Mouse (Mus musculus) embryo, embryonic 9.5 days (tissue): ENCODE data around the gene 2200002J24Rik.
"Not testable (repeated sequence)": the region's sequence is repeated elsewhere in the genome, so short reads cannot be mapped to it uniquely, and the experiment has no call there.

Experiments
- DNase-seq: peaks from one replicate; pipeline ENCODE4 v3.0.0-alpha.2; 2017; ENCODE audit errors: extremely low spot score

Gene 2200002J24Rik

DNA sequence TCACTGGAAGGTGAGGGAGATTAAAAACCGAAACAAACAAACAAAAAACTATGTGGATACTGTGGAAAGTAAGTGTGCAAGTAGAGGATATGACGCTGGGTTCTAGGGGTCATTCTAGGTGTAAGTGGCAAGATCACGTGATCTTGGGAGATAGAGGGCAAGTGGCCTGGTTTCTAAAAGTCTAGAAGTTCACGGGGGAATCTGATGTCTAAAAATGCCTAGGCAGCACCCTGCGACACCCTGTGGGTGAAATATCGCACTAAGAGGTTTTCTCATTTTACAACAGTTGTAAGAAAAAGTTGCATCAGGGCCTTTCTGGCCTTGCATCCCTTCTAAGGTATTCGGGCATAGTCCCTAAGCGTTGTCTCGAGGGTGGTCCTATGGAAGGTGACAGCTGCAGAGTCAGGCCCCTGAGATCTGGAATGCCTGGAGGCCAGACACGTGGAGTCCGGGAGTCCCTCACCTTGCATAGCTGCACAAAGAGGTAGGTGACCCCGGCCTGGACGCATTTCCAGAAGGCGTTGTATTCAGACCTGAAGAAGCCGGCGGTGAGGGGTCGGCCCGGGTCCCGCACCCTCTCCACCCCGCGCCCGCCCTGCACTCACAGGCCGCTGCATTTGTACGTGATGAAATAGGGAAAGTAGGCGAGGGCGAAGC, 30.1 kb downstream of the 2200002J24Rik start:
- DNase-seq = no peak

DNA sequence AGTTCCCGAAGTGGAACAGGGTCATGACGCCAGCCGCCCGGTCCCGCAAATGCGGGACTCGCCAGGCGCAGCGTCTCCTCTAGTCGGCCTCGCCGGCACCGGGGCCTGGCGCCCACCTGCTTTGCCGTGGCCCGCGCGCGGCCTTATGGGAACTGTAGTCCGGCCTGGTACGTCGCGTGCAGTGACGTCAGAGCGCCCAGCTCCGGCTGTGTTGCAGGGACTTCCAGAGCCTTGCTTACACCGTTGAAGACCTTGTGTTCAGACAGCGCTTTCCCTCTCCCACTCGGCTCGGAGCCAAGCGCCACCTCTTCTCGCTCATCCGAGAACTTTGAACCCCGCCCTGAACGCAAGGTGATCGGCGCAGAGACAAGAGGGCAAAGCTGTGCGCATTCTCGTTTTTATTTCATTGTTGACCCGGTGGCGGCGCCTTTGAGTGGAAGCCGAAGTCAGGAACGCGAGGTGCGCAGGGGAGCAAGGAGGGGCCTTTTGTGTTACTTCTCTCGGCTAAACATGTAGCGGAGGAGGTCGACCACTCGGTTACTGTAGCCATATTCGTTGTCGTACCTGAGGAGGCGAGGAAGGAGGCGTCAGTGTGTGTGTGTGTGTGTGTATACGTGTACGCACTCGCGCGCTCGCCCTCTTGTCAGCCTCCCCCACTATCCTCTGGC, 30.8 kb downstream of the 2200002J24Rik start, which contains the start of gene Tmem147:
Tmem147 (minus strand) TSS at position 145 of the 668 bp plus-strand sequence.
- peak; percentile 93 for DNase-seq

DNA sequence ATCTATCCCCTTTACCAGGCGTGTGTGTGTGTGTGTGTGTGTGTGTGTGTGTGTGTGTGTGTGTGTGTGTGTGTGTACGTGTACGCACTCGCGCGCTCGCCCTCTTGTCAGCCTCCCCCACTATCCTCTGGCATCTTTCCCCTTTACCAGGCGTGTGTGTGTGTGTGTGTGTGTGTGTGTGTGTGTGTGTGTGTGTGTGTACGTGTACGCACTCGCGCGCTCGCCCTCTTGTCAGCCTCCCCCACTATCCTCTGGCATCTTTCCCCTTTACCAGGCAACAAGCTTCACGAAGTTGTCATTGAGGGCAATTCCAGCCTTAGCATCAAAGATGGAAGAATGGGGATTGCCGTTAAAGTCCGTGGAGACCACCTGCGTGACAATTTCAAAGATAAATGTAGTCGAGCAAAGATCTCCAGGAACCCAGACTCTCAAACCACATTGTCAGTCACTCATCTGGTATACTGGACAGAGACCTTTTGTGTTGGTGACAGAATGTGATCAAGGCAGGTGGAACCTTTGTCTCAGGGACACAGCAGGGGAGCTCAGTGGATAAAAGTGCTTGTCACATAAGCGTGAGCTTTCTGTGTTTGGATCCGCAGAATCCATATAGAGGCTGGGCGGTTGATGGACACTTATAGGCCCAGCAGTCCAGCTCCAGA, 31.5 kb downstream of the 2200002J24Rik start:
- not testable (repeated sequence) for DNase-seq

DNA sequence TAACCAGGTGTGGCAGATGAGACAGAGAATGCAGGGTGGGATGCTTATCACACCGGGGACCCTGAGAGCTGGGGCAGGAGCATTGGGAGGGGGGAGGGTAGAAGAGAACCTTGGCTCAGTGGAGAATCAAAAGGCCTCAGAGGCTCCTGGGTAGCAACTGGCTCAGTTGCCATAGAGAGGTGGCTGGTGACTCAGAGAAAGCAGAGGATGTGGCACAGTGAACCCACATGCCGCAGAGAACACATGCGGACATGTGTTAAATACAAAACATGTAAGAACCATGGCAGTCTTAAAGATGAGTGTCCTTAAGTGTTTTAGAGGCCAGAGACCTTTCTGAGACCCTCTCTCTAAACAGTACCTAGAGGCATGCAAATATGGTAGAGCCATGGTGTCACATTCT, 37.5 kb downstream of the 2200002J24Rik start:
- DNase-seq = no peak

DNA sequence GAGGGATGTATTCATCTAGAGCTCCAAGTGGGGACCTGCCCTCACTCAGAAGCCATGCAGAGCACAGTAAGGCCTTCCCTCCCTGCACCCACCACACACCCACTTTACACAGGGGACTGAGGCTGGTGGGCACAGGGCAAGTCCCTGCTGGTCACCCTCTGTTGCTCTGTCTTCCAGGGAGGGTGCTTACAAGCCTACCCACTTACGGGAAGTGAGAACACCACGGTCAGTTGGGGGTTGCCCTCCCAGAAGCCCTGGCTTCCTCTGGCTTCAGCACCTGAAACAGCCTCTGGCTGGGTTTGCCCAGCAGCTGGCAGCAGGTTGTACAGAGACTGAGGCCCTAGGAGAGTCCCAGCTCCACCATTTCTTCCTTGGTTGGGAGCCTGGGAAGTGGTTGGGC, 43.8 kb downstream of the 2200002J24Rik start:
- DNase-seq = not testable (repeated sequence)

DNA sequence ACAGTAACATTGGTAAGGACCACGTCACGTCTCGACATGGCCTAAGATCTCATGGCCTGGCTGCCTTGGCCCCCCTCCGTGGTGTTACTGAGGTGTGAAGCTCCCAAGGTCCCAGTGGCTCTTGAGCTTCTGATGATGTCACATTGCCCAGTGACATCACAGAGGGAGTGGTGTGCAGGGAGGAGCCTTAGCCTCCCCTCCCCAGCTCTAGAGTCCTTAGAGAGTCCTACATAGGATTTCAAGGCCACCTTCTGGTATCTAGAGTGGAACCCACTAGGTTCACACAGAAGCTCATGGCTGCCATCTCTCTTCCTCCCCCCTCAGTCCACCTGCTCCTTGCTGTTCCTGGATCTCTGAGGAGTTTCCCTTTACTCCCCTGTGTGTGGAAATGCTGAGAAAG, 44.9 kb downstream of the 2200002J24Rik start, which contains the start of gene Gapdhs:
Gapdhs (minus strand) TSS at position 65 of the 400 bp plus-strand sequence.
- not testable (repeated sequence) for DNase-seq

DNA sequence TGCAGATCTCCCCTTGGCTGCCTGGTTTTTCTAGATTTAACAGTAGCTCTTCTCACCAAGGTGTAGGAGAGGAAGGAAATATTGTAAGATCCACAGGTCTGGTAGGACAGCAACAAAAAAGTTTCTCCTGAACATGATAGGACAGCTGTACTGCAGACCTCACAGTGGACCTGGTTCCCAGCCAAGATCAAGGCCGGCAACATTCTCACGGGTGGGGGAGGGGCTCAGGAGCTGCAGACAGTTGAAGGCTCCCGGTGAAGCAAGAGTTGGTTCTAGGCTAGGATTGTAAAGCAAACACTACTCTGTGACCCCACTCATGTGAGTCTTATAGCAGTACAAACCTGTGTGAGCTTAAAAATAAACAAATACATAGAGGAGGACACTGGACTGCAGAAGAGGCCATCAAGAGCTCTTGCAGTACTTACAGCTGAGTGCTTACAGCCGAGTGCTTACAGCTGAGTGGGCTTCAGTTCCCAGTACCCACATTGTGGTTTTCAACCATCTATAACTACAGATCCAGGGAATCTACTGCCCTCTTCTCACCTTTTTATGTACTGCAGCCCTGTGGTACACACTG, 45.4 kb downstream of the 2200002J24Rik start:
- no peak for DNase-seq

DNA sequence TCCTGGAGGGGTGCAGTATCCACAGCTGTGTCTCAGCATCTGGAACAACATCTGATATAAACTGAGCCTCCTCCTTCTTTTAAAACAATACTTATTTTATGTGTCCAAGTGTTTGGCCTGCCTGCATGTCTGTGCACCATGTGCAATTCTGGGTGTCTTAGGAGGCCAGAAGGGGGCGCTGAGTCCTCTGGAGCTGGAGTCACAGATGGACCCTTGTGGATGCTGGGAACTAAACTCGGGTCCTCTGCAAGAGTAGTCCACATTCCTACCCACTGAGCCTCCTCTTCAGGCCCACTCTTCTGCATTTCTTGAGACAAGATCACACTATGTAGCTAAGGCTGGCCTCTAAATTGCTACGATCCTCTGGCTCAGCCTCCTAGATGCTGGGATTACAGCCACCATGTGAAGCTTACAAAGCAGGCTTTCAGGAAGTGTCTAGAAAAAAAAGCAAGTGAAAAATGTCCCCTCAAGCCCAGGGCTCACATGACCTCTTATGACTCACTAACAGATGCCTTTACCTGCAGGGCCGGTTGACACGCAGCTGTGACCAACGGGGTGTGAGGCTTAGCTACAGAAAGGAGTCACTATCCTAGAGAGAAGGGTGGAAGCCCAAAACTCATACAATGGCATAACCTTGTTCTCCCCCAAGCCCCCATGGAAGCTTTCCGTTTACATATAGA, 48.9 kb downstream of the 2200002J24Rik start:
- no peak for DNase-seq
